Mouse (Mus musculus): ENCODE data around the gene Gm7714. TPM values are rescaled to one million over a fixed set of nuclear protein-coding genes. Genes with fewer than 3 reads are reported as not detected.
"Not testable (repeated sequence)": the region's sequence is repeated elsewhere in the genome, so short reads cannot be mapped to it uniquely, and the experiment has no call there.

Gm7714 gene
- total RNA-seq (2022) = not detected

- DNase-seq (ENCODE audit: low spot score in 2 of 2) = no peak
Observed at GRCm38 (mm10) chr5:88268619-88269018, at the start of gene Gm7714. Gene Gm7714, plus strand, starts transcription at chr5:88268919.

GRCm38 (mm10) chr5:88256475-88256874 lies 12.2 kb upstream of the Gm7714 start:
- DNase-seq (ENCODE audit: low spot score in 2 of 2) = peak; percentile 42 to 46

GRCm38 (mm10) chr5:88311307-88311706 lies 42.6 kb downstream of the Gm7714 start:
- not testable (repeated sequence) for DNase-seq (ENCODE audit: low spot score in 2 of 2)

DNA sequence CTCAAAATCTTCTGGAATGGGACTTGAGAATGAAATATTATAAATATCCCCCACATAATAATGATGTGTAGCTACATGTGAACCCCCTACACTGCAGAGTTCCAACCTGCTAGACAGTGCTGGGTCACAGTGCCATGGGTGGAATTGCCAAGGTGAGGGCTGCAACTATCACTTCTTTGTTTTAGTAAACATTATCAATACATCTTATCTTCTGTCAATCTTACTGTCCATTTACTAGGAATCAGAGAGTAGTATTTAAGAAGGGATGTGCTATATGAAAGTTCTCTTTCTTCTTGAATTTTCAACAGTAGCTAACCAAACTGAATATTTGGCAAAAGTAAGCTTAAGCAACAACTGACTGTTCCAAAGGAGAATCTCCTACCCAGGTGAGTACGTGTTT lies 48.3 kb downstream of the Gm7714 start, which contains the start of gene Prol1:
Gene Prol1 (plus strand): TSS at position 301 of the 400 bp plus-strand sequence.
- no peak for DNase-seq (ENCODE audit: low spot score in 2 of 2)

Other genes starting within 250 kb of the Gm7714 start
- gene Smr2, start 182.4 kb upstream of the Gm7714 start, total RNA-seq (2022) = not detected
- not detected for gene Gm11116, start 157.4 kb upstream of the Gm7714 start, total RNA-seq (2022)
- not detected for gene Gm11115, start 114.8 kb upstream of the Gm7714 start, total RNA-seq (2022)
- gene Prol1, start 48.4 kb downstream of the Gm7714 start, total RNA-seq (2022) = not detected
- not detected for gene Amtn, start 107.2 kb downstream of the Gm7714 start, total RNA-seq (2022)
- not detected for gene Ambn, start 187.1 kb downstream of the Gm7714 start, total RNA-seq (2022)
- not detected for gene Enam, start 219.1 kb downstream of the Gm7714 start, total RNA-seq (2022)